Mouse (Mus musculus) naive thymus-derived CD4-positive, alpha-beta T cell, adult 2 months (primary cell): ENCODE data around the gene Glt8d2.
A peak's percentile ranks its signal among the peaks of the same experiment; 100 is the strongest.

Experiments used
- DNase-seq: peaks from one replicate; pipeline ENCODE4 v3.0.0-alpha.2; 2011; ENCODE audit warnings: low read depth

The Glt8d2 gene

GRCm38 (mm10) chr10:82690494-82690893 is at the start of gene Glt8d2:
TSS of gene Glt8d2 (minus strand) at chr10:82690650.
- no peak for DNase-seq

GRCm38 (mm10) chr10:82699296-82699941 is 9.0 kb upstream of the Glt8d2 start:
- DNase-seq, result peak; percentile 57

- peak; percentile 91 for DNase-seq
These were observed 8.3 kb upstream of the Glt8d2 start for GRCm38 (mm10) chr10:82698712-82699261.

DNA sequence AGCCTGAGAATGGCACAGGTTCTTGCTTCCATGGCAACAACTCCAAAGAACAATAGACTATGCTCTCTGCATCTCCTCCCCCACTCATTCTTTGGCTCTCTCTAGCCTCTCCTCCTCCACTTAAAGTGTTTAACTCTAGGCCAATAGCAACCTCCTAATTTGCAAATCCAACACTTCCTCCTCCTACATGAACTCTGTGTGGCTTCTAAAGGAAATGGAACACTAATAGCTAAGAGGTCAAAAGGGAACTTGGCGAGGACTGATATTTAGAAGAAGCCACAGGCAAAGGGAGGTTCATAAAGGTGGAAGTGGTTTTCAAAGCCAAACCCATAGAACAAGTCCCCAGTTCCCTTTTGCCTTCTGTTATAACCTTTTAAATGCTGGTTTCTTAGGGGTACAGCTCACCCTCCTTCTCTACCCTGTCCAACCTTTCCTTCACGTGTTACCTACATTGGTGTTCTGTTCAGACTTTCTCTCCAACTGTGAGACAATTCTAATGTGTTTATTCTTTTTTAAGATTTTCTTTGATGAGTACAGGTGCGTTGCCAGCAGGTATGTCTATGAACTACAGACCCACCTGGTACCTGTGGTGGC is 7.0 kb upstream of the Glt8d2 start:
- DNase-seq, result peak; percentile 66

DNA sequence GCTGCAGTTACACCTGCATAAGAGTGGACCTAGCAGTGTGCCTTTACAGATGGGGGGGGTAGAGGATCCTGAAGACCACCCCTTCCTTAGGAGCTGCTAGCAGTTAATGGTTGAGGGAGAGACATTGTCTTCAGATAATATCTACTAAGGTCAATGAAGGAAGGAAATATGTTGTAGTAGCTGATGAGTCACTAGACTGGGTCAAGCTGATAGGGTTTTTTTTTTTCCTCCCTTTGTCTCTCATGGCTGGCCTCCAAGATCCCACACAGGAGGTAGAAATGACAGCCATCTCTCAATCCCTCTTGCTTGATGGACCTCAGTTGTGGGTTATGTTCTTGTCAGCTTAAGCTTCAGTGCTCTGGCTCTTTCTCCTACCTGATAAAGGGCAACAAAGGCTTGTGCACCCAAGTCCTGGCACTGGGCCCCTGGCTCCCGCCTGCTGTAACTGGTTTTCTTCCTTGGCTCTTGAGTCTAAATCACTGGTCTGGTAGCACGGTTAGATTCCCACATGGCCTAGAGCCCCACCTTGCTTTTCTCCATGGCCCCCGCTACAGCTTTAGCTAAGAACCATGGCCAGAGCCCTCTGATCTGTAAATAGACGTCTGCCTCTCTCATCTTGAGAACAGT is 6.1 kb upstream of the Glt8d2 start:
- no peak for DNase-seq

- no peak for DNase-seq
These were observed 5.5 kb upstream of the Glt8d2 start, which contains the start of gene Hcfc2 for GRCm38 (mm10) chr10:82695956-82696355. TSS of gene Hcfc2 (plus strand) at chr10:82696160.

DNA sequence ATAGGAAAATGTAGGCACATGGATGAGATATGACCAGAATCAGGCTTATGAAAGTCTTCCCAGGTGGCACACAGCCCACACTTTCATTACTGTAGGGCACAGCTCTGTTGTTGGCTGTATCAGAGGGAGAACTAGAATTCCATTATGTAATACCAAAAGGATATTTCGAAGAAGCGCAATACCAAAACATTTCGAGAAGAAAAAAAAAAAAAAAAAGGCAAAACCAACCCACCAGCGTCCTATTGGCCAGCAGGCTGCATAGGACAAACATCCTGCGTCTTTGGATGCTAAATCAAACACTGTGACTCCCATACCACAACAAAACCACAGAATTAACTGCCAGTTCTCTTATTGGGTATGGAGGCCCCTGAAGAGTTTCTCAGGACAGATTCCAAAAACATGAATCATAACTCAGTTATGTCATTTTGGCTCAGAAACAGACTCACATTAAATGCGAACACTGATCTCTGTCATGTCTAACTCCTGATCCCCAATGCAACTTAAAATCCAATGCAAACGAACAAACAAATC is 704 bp downstream of the Glt8d2 start:
- no peak for DNase-seq

DNA sequence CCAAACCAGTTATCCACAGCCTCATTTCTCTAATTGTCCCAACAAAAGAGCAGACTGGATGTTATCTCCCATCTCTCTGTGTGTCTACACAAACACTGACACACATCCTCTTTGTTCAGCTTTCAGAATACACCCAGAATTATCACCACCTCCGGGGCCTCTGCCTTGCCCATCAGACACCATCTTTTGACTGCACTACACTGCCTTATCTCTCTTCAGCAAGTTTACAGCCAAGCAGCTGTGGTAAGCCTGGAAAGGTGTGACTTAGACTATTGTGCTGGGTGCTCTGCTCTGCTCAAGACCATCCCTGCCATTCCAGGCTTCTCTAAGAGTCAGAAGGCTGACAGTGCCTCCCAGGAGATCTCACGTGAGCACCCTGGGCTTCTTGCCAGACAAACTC is 5.0 kb downstream of the Glt8d2 start:
- no peak for DNase-seq

GRCm38 (mm10) chr10:82681639-82682038 is 8.8 kb downstream of the Glt8d2 start:
- no peak for DNase-seq

DNA sequence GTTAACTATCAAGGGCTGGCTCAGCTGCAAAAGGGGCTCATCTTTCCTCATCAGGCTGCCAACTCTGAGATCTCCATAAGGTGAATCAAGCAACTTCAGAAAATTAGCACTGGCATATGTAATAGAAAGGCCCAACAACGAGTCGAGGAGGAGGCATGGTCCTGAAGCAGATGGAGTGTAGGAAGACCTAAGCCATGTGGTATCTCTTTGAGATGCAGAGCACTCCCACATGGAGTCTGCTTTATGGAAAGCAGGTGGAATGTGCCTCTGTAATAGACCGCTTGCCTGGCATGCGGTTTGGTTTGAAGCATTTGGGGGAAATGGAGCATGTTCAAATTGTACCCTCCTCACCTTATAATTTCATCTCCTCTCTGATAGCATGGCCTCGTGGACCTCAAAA is 9.7 kb downstream of the Glt8d2 start:
- no peak for DNase-seq

GRCm38 (mm10) chr10:82676949-82677348 is 13.5 kb downstream of the Glt8d2 start:
- no peak for DNase-seq

GRCm38 (mm10) chr10:82670205-82670604 is 20.2 kb downstream of the Glt8d2 start:
- DNase-seq, result no peak

- peak; percentile 88 for DNase-seq
These were observed 23.8 kb downstream of the Glt8d2 start for GRCm38 (mm10) chr10:82666436-82667234.

DNA sequence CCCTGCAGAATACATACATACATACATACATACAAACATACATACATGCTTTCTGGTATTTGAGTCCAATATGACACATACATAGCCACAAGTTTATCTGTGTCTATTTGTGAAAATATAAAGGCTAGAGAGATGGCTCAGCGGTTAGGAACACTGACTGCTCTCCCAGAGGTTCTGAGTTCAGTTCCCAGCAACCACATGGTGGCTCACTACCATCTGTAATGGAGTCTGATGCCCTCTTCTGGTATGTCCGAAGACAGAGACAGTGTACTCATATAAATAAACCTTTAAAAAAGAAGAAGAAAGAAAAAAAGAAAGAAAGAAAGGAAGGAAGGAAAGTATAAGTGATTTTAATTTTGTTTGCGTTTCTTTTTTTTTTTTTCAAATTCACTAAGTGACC is 24.5 kb downstream of the Glt8d2 start:
- no peak for DNase-seq

- DNase-seq, result no peak
These were observed 27.2 kb downstream of the Glt8d2 start for GRCm38 (mm10) chr10:82663289-82663688.

- peak; percentile 59 for DNase-seq
These were observed 28.0 kb downstream of the Glt8d2 start for GRCm38 (mm10) chr10:82662267-82662990.

GRCm38 (mm10) chr10:82661820-82662219 is 28.6 kb downstream of the Glt8d2 start:
- peak; percentile 22 for DNase-seq

GRCm38 (mm10) chr10:82654581-82654980 is 35.9 kb downstream of the Glt8d2 start:
- DNase-seq, result no peak

GRCm38 (mm10) chr10:82652625-82653024 is 37.8 kb downstream of the Glt8d2 start:
- DNase-seq, result no peak

DNA sequence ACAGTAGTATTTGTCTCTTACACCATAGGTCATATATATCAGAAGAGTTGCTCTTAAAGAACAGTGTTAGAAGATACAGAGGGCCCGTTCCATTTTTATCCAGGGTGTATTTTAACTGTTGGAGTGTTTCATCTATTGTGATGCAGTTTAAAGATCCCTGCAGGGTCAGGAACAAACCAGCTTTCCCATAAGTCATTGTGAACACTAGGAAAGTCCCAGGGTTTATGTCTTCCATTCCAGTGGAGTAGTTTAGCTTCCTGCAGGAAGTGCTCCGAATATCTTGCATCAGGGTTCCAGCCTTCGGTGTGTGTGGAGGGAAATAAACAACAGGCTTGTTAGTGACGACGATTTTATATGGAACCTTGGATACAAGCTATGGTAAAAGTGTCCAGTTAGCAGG is 39.2 kb downstream of the Glt8d2 start:
- DNase-seq, result no peak

DNA sequence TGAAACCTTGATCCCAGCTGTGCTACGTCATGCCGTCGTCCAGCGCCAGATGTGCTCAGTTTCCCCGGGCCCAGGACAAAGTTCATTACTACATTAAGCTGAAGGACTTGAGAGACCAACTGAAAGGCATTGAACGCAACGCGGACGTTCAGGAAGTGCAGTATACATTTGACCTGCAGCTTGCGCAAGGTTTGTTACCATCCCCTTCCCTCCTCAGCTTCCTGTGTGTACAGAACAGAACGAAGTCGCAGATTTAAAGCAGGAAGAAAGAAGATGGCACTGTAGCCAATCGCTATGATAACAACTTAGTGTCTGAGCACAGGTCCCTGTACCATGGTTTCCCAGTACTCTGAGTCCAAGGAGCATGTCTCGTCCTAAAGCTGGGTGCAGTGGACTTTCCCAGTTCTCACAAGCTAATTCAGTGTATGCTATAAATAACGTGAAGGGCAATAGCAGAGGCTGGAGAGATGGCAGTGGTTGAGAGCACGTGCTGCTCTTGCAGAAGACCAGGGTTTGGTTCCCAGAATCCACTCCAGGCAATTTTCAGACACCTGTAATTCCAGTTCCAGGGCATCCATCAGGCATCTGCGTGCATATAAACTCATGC is 43.1 kb downstream of the Glt8d2 start:
- no peak for DNase-seq
